Mouse (Mus musculus) forebrain, embryonic 14.5 days (tissue): Measurements from ENCODE around the gene Angptl4. TPM values are rescaled to one million over a fixed set of nuclear protein-coding genes. Genes with fewer than 3 reads are reported as not detected.

Experiments
- ATAC-seq: fragments of 200-750 bp; cut with Nextera tagmentation; 2 replicates; pipeline ENCODE4 v1.8.0; 2017; ENCODE audit warnings: mild to moderate bottlenecking, moderate library complexity
- DNase-seq: peaks from one replicate; pipeline ENCODE4 v3.0.0-alpha.2; 2015; ENCODE audit warnings: low spot score
- H3K27ac ChIP-seq: fragments of 300-500 bp; sonication (generic); 2 replicates; pipeline ENCODE4 v1.5.1; 2014; ENCODE audit warnings: low read depth, mild to moderate bottlenecking, control low read depth, low read length, moderate library complexity
- H3K27me3 ChIP-seq: fragments of 300-500 bp; sonication (generic); replicated peaks from 2 replicates; pipeline ENCODE4 v1.6.1; 2014; ENCODE audit warnings: low read length, control low read depth, mixed read lengths; ENCODE audit not compliant: control insufficient read depth, insufficient read depth
- H3K36me3 ChIP-seq: fragments of 300-500 bp; sonication (generic); 2 replicates; pipeline ENCODE4 v1.6.1; 2014; ENCODE audit warnings: low read length, control low read depth; ENCODE audit not compliant: control insufficient read depth, insufficient read depth
- H3K4me1 ChIP-seq: fragments of 300-500 bp; sonication (generic); 2 replicates; pipeline ENCODE4 v1.6.1; 2014; ENCODE audit warnings: antibody characterized with exemption, low read length, control low read depth; ENCODE audit not compliant: control insufficient read depth, insufficient read depth
- H3K4me2 ChIP-seq: fragments of 300-500 bp; sonication (generic); 2 replicates; pipeline ENCODE4 v1.6.1; 2014; ENCODE audit warnings: mild to moderate bottlenecking, control low read depth, low read length
- H3K4me3 ChIP-seq: fragments of 300-500 bp; sonication (generic); 2 replicates; pipeline ENCODE4 v1.5.1; 2014; ENCODE audit warnings: low read depth, low read length, control low read depth
- H3K9ac ChIP-seq: fragments of 300-500 bp; sonication (generic); 2 replicates; pipeline ENCODE4 v1.6.1; 2014; ENCODE audit warnings: mild to moderate bottlenecking, low read length, control low read depth, moderate library complexity
- H3K9me3 ChIP-seq: fragments of 300-500 bp; sonication (generic); replicated peaks from 2 replicates; pipeline ENCODE4 v1.6.1; 2016; ENCODE audit warnings: low read length, control low read depth, mixed read lengths; ENCODE audit not compliant: control insufficient read depth
- WGBS: fragments of 180-500 bp; shearing (Covaris S2); extraction: QIAGEN DNeasy Blood & Tissue Kit; methylation state at CpG from one replicate; pipeline ENCODE4 v1.1.7; 2014; 5-methylcytosine and 5-hydroxymethylcytosine counted together
- polyA plus RNA-seq: library from polyadenylated mRNA; unstranded; fragments of >200 nt; fragmentation: Nextera tagmentation; extraction: Ambion mirVana; gene quantifications from 2 replicates; pipeline ENCODE4 v1.2.1, GENCODE M21; 2014

Gene Angptl4
- polyA plus RNA-seq, 1 experiment from 2014 or later: 15.2 TPM

DNA sequence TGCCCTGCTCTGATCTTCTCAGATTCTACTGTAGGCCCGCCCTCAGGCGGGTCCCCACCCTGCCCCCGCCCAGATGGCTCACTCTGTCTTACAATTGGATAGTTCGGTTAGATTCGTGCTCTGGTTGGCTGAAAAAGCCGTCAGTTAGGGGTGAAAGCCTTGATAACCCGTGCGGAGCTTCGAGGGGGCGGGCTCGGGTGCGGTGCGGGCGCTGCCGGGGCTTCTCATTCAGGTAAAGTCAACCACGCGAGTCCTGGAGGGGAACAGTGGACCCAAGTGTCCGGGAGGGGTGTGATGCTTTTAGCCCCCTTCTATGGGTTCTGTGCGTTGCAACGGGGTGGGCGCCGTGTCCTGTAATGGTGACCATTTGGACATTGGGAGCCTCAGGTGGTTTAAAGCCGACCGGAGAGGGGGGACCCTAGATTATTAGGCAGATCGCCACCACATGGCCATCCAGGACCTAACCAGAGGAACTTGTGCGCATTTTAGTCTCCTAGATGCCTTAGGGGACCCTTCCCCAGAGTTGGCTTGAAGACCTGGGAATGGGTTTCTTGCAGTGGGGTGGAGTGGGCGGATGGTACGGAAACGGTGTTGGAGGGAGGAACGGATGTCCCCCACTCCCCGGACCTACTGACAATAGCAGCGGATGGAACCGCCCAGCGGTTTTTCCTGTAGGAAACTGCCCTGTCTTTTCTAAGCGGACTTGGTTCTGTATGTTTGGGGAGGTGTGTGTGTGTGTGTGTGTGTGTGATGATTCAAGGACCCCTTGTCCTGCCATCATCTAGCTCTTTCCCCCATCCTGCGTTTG is 28.9 kb upstream of the Angptl4 start, which contains the start of gene Kank3:
Kank3 (plus strand) TSS at position 186 of the 808 bp plus-strand sequence.
- peak within 1 kb of the TSS; percentile 34 for H3K4me3 ChIP-seq
- peaks cover 4% of the 10 kb centered on the region; the same call in 1 of the 2 replicates for H3K4me1 ChIP-seq
- no peaks in the 10 kb centered on the region for H3K9me3 ChIP-seq
- 1% methylated on average over 36 of the region's 36 CpGs for WGBS
- peak within 1 kb of the TSS; percentile 54 for H3K9ac ChIP-seq
- peak; percentile 100 for ATAC-seq
- peak; percentile 98 for DNase-seq
- H3K4me2 ChIP-seq: peak within 1 kb of the TSS; percentile 68
- no peak within 1 kb of the TSS for H3K27ac ChIP-seq
- H3K27me3 ChIP-seq: no peaks in the 10 kb centered on the region
- H3K36me3 ChIP-seq: no peaks in the 10 kb centered on the region

DNA sequence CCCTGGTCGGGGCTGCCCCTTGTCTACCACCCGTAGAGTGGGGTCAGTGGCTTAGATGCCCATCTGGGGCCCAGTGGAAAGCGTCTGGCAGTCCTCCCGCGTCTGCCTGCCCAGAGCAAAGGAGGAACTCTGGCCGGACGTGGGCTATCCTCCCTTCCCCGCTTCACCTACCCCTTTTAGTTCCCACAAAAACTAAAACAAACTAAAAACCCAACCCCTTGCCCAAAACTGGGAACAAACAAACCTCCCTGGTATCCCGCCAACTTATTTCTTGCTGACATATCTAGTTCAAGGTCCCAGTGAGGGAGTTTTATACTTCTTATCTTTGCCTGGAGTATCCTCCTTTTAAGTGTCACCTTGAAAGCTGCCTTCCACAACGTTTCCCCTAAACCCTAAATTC is 26.6 kb upstream of the Angptl4 start:
- no peak for ATAC-seq
- H3K27me3 ChIP-seq: no peaks in the 10 kb centered on the region
- no peak for DNase-seq
- no peaks in the 10 kb centered on the region for H3K36me3 ChIP-seq
- H3K9ac ChIP-seq: no peak overlapping the region
- no peak overlapping the region for H3K4me3 ChIP-seq
- WGBS: 50% methylated on average over 10 of the region's 10 CpGs
- H3K9me3 ChIP-seq: no peaks in the 10 kb centered on the region
- H3K27ac ChIP-seq: no peak overlapping the region
- H3K4me2 ChIP-seq: no peak overlapping the region
- peaks cover 4% of the 10 kb centered on the region; the same call in 1 of the 2 replicates for H3K4me1 ChIP-seq

- no peaks in the 10 kb centered on the region for H3K36me3 ChIP-seq
- H3K9ac ChIP-seq: no peak overlapping the region
- H3K9me3 ChIP-seq: no peaks in the 10 kb centered on the region
- no peaks in the 10 kb centered on the region for H3K27me3 ChIP-seq
- DNase-seq (no peak), ATAC-seq (no peak)
- 75% methylated on average over 9 of the region's 9 CpGs for WGBS
- H3K4me1 ChIP-seq: peaks cover 4% of the 10 kb centered on the region; the same call in 1 of the 2 replicates
- no peak overlapping the region for H3K27ac ChIP-seq
- no peak overlapping the region for H3K4me3 ChIP-seq
- no peak overlapping the region for H3K4me2 ChIP-seq
These were observed 25.7 kb upstream of the Angptl4 start for GRCm38 (mm10) chr17:33807181-33807888.

DNA sequence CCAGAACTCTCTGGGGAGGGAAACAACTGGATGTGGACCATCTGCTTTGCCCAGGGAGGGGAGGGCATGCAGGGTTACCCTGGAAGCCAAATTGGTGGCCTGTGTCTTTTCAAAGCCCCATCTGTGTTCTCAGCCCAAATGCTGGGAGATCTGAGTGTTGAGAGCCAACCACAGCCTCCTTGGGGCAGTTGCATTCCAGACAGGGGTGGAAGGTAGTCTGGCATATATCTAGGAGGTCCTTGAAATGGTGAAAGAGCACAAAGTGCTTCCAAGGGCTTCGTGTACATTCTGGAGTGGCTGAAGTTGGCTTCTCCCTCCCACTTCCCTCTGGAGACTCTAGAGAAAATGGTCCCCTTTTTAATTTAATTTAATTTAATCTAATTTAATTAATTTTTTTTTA is 23.1 kb upstream of the Angptl4 start:
- Histone ChIP-seq H3K9ac (no peak overlapping the region), H3K27ac (no peak overlapping the region), H3K9me3 (no peaks in the 10 kb centered on the region), H3K36me3 (no peaks in the 10 kb centered on the region), H3K4me2 (no peak overlapping the region), H3K27me3 (no peaks in the 10 kb centered on the region), H3K4me1 (no peaks in the 10 kb centered on the region), H3K4me3 (no peak overlapping the region)
- 38% methylated on average over 1 of the region's 1 CpGs for WGBS
- ATAC-seq: no peak
- DNase-seq: no peak

- H3K4me3 ChIP-seq: no peak overlapping the region
- H3K27me3 ChIP-seq: no peaks in the 10 kb centered on the region
- H3K27ac ChIP-seq: no peak overlapping the region
- no peaks in the 10 kb centered on the region for H3K4me1 ChIP-seq
- H3K9me3 ChIP-seq: no peaks in the 10 kb centered on the region
- no peak overlapping the region for H3K9ac ChIP-seq
- H3K4me2 ChIP-seq: no peak overlapping the region
- no peaks in the 10 kb centered on the region for H3K36me3 ChIP-seq
- ATAC-seq (no peak), DNase-seq (no peak)
- 48% methylated on average over 4 of the region's 4 CpGs for WGBS
These were observed 22.6 kb upstream of the Angptl4 start for GRCm38 (mm10) chr17:33804205-33804604.

GRCm38 (mm10) chr17:33802221-33802620 is 20.6 kb upstream of the Angptl4 start:
- no peak for ATAC-seq
- Histone ChIP-seq H3K9me3 (no peaks in the 10 kb centered on the region), H3K27me3 (no peaks in the 10 kb centered on the region), H3K9ac (no peak overlapping the region), H3K27ac (no peak overlapping the region), H3K36me3 (no peaks in the 10 kb centered on the region), H3K4me3 (no peak overlapping the region), H3K4me1 (no peaks in the 10 kb centered on the region), H3K4me2 (no peak overlapping the region)
- peak; percentile 61 for DNase-seq
- 4% methylated on average over 2 of the region's 2 CpGs for WGBS

DNA sequence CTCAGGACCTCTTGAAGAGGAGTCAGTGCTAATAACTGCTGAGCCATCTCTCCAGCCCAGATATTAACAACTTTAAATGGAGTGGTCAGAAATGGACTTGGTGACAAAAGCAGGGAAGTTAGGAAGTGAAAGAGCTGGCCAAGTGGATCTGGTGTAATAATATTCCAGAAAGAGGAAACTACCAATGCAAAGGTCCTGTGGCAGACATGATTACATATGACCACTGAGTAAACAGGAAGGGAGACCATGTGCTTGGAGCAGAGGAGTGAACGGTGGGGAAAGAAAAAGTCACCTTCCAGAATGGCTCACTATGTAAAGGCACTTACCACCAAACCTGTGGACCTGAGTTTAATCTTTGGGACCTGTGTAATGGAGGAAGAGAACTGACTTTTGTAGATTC is 17.6 kb upstream of the Angptl4 start:
- whole genome bisulfite sequencing: 69% methylated on average over 1 of the region's 1 CpGs

GRCm38 (mm10) chr17:33798306-33798705 is 16.7 kb upstream of the Angptl4 start:
- H3K4me3 ChIP-seq: no peak overlapping the region
- WGBS: 43% methylated on average over 3 of the region's 3 CpGs
- H3K4me1 ChIP-seq: no peaks in the 10 kb centered on the region
- ATAC-seq (no peak), DNase-seq (no peak)
- H3K9me3 ChIP-seq: no peaks in the 10 kb centered on the region
- H3K9ac ChIP-seq: no peak overlapping the region
- H3K27me3 ChIP-seq: no peaks in the 10 kb centered on the region
- no peak overlapping the region for H3K27ac ChIP-seq
- no peak overlapping the region for H3K4me2 ChIP-seq
- H3K36me3 ChIP-seq: no peaks in the 10 kb centered on the region

More for the DNA sequence above, 17.6 kb upstream of the Angptl4 start:
- Histone ChIP-seq H3K4me2 (no peak overlapping the region), H3K36me3 (no peaks in the 10 kb centered on the region), H3K4me1 (no peaks in the 10 kb centered on the region), H3K27ac (no peak overlapping the region), H3K9me3 (no peaks in the 10 kb centered on the region), H3K27me3 (no peaks in the 10 kb centered on the region), H3K9ac (no peak overlapping the region), H3K4me3 (no peak overlapping the region)
- no peak for DNase-seq
- ATAC-seq: no peak

DNA sequence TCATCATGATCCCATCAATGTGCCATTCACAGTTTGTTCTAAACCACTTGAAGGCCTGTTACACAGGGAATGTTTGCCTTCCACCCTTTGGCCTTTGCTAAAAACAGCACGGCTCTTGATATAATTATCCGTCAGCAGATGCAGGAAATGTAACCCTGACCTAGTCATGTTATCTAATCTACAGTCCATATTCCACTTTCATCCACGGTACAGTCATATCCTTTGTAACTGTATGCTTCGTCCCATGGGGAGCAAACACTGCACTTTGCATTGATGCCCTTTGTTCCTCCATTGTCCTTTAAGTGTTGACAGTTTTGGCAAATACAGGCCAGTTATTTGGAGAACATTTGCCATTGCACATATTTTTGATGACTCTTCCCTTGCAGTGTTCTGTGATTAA is 7.1 kb upstream of the Angptl4 start:
- WGBS: 86% methylated on average over 4 of the region's 4 CpGs

More for the DNA sequence above, 7.1 kb upstream of the Angptl4 start:
- Histone ChIP-seq H3K4me2 (no peak overlapping the region), H3K9me3 (no peaks in the 10 kb centered on the region), H3K27ac (no peak overlapping the region), H3K36me3 (no peaks in the 10 kb centered on the region), H3K27me3 (no peaks in the 10 kb centered on the region), H3K4me1 (no peaks in the 10 kb centered on the region), H3K4me3 (no peak overlapping the region), H3K9ac (no peak overlapping the region)
- no peak for DNase-seq
- no peak for ATAC-seq
